Mouse (Mus musculus): ENCODE data around the gene Ogdhl.

GRCm38 (mm10) chr14:32321732-32322685 lies at the start of gene Ogdhl:
- TF ChIP-seq POLR2A (IDR thresholded peaks at IDR 0.05; ENCODE audit: borderline replicate concordance, control insufficient read depth, low read depth, low read length) (no peak), CTCF (IDR thresholded peaks at IDR 0.05; ENCODE audit: control insufficient read depth, insufficient read depth, low read length) (no peak)

All from bone marrow, adult 2 months (tissue).